Mouse (Mus musculus) hindbrain, postnatal 0 days (tissue): Measurements from ENCODE around the gene Wee1. TPM values are rescaled to one million over a fixed set of nuclear protein-coding genes. Genes with fewer than 3 reads are reported as not detected.
"Not testable (repeated sequence)": the region's sequence is repeated elsewhere in the genome, so short reads cannot be mapped to it uniquely, and the experiment has no call there.

Experiments
- ATAC-seq: fragments of 200-750 bp; cut with Nextera tagmentation; 2 replicates; pipeline ENCODE4 v1.8.0; 2017; ENCODE audit warnings: mild to moderate bottlenecking, moderate TSS enrichment, moderate library complexity
- DNase-seq: peaks from one replicate; pipeline ENCODE4 v3.0.0-alpha.2; 2015; ENCODE audit warnings: low spot score
- H3K27ac ChIP-seq: fragments of 300-500 bp; sonication (generic); 2 replicates; pipeline ENCODE4 v1.5.1; 2014; ENCODE audit warnings: mild to moderate bottlenecking
- H3K27me3 ChIP-seq: fragments of 300-500 bp; sonication (generic); 2 replicates; pipeline ENCODE4 v1.6.1; 2014; ENCODE audit warnings: low read length, mixed read lengths; ENCODE audit not compliant: insufficient read depth
- H3K36me3 ChIP-seq: fragments of 300-500 bp; sonication (generic); 2 replicates; pipeline ENCODE4 v1.6.1; 2014; ENCODE audit warnings: low read length, mixed read lengths; ENCODE audit not compliant: insufficient read depth
- H3K4me1 ChIP-seq: fragments of 300-500 bp; sonication (generic); 2 replicates; pipeline ENCODE4 v1.6.1; 2014; ENCODE audit warnings: antibody characterized with exemption, low read length, mixed read lengths; ENCODE audit not compliant: insufficient read depth
- H3K4me2 ChIP-seq: fragments of 300-500 bp; sonication (generic); 2 replicates; pipeline ENCODE4 v1.6.1; 2014; ENCODE audit warnings: low read depth, mild to moderate bottlenecking, low read length, moderate library complexity, mixed read lengths
- H3K4me3 ChIP-seq: fragments of 300-500 bp; sonication (generic); 2 replicates; pipeline ENCODE4 v1.5.1; 2014; ENCODE audit warnings: low read length
- H3K9ac ChIP-seq: fragments of 300-500 bp; sonication (generic); replicated peaks from 2 replicates; pipeline ENCODE4 v1.6.1; 2014; ENCODE audit warnings: mild to moderate bottlenecking, low read length, moderate library complexity, mixed read lengths
- H3K9me3 ChIP-seq: fragments of 300-500 bp; sonication (generic); 2 replicates; pipeline ENCODE4 v1.6.1; 2016; ENCODE audit warnings: low read length, mixed read lengths
- CTCF ChIP-seq: IDR thresholded peaks from 2 replicates; pipeline ENCODE4 v1.5.1; 2016; ENCODE audit warnings: antibody characterized with exemption, control low read depth, low read depth
- WGBS: fragments of 180-500 bp; shearing (Covaris S2); extraction: QIAGEN DNeasy Blood & Tissue Kit; methylation state at CpG from one replicate; pipeline ENCODE4 v1.1.7; 2014; 5-methylcytosine and 5-hydroxymethylcytosine counted together
- polyA plus RNA-seq: library from polyadenylated mRNA; unstranded; fragments of >200 nt; fragmentation: Nextera tagmentation; extraction: Ambion mirVana; gene quantifications from 2 replicates; pipeline ENCODE4 v1.2.1, GENCODE M21; 2015
- total RNA-seq: library from RNA; depleted of rRNA; stranded (reverse); fragments of >200 nt; gene quantifications from 2 replicates; pipeline ENCODE4 v1.2.3, GENCODE M21; 2014

The Wee1 gene
- total and polyA plus RNA-seq, 2 experiments from 2014 or later: 5.6 to 8.2 TPM

DNA sequence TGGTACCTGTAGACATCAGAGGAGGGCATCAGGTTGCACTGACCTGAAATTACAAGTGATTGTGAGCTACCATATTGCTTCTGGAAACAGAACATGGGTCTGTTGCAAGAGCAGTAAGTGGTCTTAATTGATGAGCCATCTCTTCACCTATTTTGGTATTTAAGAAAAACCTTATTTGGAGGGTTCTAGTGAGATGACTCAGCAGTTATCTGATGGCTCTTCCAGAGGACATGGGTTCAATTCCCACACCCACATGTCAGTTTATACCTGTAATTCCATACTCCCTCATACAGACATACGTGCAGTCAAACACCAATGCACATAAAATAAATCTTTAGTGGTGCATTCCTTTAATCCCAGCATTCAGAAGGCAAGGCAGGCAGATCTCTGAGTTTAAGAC, 22.0 kb downstream of the Wee1 start:
- WGBS: 98% methylated on average over 1 of the region's 1 CpGs
- Histone ChIP-seq H3K4me1 (no peaks in the 10 kb centered on the region), H3K9ac (no peak overlapping the region), H3K27me3 (no peaks in the 10 kb centered on the region), H3K9me3 (no peaks in the 10 kb centered on the region), H3K36me3 (peaks cover 5% of the 10 kb centered on the region; the same call in 1 of the 2 replicates), H3K4me2 (no peak overlapping the region), H3K27ac (no peak overlapping the region), H3K4me3 (no peak overlapping the region)
- TF ChIP-seq CTCF: no peak
- no peak for DNase-seq
- ATAC-seq: no peak

DNA sequence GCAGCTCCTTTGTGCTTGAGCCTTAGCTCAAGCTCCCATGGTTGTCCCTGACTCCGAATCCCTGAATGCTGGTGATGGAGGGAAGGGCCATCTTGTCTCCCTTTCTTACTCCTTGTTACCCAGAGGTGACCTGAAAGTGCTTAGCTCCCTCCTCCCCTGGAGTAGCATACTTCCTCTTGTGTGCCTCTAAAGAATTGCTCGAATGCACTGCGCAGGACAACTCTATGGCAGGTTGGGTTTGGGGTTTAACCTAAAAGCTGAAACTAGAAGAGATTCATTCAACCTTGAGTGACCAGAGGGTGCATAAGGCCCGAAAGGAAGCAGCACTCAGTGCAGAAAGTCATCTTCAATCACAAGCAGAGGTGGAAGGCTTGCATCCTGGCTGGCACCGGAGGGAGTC, 31.0 kb downstream of the Wee1 start:
- ATAC-seq: no peak
- 91% methylated on average over 5 of the region's 5 CpGs for WGBS
- H3K4me2 ChIP-seq: no peak overlapping the region
- H3K36me3 ChIP-seq: no peaks in the 10 kb centered on the region
- no peak overlapping the region for H3K4me3 ChIP-seq
- no peak for DNase-seq
- H3K9ac ChIP-seq: no peak overlapping the region
- H3K4me1 ChIP-seq: no peaks in the 10 kb centered on the region
- TF ChIP-seq CTCF: no peak
- H3K27ac ChIP-seq: no peak overlapping the region
- H3K27me3 ChIP-seq: no peaks in the 10 kb centered on the region
- H3K9me3 ChIP-seq: no peaks in the 10 kb centered on the region

DNA sequence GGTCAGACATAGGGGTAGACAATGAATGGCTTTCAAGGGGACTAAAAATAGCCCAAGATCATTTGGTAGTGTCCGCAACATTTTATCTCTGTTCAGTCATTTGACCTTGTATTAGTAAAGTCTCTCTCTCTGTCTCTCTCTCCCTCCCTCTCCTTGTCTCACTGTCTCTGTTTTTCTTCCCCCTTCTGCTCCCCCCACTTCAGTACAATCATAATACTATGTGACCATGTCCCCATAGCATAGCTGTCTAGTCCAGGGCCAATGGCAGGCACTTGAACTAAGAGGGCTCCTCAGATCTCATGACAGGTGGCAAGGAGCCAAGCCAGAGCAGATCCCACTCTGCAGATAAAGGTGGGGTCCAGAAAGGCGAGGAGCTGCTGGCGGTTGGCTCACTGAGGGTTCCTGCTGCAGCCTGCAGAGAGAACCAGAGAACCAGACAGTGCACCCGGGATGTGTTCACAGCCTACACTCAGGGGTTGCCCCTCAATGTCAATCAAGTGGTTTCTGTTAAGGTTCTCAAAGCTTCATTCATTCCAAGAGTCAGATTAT, 34.9 kb downstream of the Wee1 start:
- no peaks in the 10 kb centered on the region for H3K27me3 ChIP-seq
- no peaks in the 10 kb centered on the region for H3K36me3 ChIP-seq
- no peaks in the 10 kb centered on the region for H3K9me3 ChIP-seq
- 42% methylated on average over 4 of the region's 4 CpGs for WGBS
- DNase-seq (no peak), ATAC-seq (no peak)
- H3K4me3 ChIP-seq: no peak overlapping the region
- no peaks in the 10 kb centered on the region for H3K4me1 ChIP-seq
- no peak overlapping the region for H3K4me2 ChIP-seq
- H3K27ac ChIP-seq: no peak overlapping the region
- TF ChIP-seq CTCF: no peak
- H3K9ac ChIP-seq: no peak overlapping the region

DNA sequence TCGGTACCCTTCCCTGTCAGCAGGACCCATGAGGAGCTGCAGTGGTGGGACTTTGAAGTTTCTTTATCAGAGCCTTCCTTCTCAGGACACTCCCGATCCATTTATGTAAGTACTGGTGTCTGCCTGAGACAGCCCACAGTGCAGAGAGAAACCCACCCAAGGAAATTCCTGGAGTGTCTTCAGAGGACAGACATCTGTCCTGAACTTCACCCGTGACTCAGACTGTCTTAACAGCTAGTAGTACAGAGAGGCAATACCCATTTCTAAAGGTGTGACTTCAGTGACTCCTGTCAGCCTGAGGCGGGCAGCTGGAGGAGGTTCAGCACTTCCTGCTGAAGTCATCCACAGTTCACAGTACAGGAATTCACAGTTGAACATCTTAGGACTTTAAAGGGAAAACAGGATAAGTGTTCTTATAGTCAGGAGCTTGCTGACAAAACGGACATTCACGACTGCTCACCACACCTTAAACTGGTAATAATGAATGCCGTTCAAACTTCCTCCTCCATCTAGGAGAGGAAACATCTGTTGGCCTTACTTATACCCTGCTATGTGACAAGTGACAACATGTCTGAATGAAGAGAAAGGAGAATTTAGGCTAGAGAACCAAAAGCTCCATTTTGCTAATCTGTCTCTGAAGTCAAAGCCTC, 35.5 kb downstream of the Wee1 start:
- no peak for ATAC-seq
- WGBS: 68% methylated on average over 7 of the region's 7 CpGs
- DNase-seq: no peak

DNA sequence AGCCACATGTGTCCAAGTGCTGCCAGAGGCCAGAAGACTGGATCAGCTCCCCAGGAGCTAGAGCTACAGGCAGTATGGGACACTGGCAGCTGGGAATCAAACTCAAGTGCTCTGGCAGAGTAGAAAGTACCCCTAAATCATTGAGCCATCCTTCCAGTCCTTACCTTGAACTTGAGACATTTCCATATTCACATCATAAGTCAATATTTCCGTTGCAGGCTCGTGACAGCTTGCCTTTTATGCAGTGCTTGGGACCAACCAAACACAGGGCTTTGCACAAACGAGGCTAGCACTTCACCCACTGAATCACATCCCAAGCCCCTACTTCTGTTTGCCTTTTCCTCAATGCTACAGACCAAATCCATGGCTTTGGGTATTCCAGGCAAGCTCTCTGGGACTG, 36.2 kb downstream of the Wee1 start:
- no peak for TF ChIP-seq CTCF
- H3K4me1 ChIP-seq: no peaks in the 10 kb centered on the region
- H3K27me3 ChIP-seq: no peaks in the 10 kb centered on the region
- no peak overlapping the region for H3K4me3 ChIP-seq
- no peaks in the 10 kb centered on the region for H3K36me3 ChIP-seq
- no peak overlapping the region for H3K4me2 ChIP-seq
- H3K9me3 ChIP-seq: no peaks in the 10 kb centered on the region
- ATAC-seq (no peak), DNase-seq (no peak)
- 71% methylated on average over 3 of the region's 3 CpGs for WGBS
- no peak overlapping the region for H3K27ac ChIP-seq
- H3K9ac ChIP-seq: no peak overlapping the region

More for the DNA sequence above, 35.5 kb downstream of the Wee1 start:
- TF ChIP-seq CTCF: no peak
- H3K9ac ChIP-seq: no peak overlapping the region
- no peaks in the 10 kb centered on the region for H3K27me3 ChIP-seq
- no peak overlapping the region for H3K4me3 ChIP-seq
- no peaks in the 10 kb centered on the region for H3K36me3 ChIP-seq
- H3K4me1 ChIP-seq: no peaks in the 10 kb centered on the region
- H3K9me3 ChIP-seq: no peaks in the 10 kb centered on the region
- H3K4me2 ChIP-seq: no peak overlapping the region
- H3K27ac ChIP-seq: no peak overlapping the region

DNA sequence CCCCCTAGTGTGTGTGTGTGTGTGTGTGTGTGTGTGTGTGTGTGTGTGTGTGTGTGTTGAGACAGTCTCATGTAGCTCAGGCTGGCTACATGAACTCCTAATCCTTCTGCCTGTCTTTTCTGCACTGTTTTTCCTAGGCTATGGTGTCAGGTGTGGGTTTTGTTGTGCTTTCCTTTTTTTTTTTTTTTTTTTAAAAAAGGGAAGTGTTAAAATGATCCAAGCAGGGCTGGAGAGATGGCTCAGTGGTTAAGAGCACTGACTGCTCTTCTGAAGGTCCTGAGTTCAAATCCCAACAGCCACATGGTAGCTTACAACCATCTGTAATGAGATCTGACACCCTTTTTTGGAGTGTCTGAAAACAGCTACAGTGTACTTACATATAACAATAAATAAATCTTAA, 38.3 kb downstream of the Wee1 start:
- H3K4me2 ChIP-seq, H3K36me3 ChIP-seq, H3K4me3 ChIP-seq, H3K9me3 ChIP-seq, ATAC-seq, H3K4me1 ChIP-seq, DNase-seq, H3K27me3 ChIP-seq, H3K9ac ChIP-seq, H3K27ac ChIP-seq: not testable (repeated sequence)

DNA sequence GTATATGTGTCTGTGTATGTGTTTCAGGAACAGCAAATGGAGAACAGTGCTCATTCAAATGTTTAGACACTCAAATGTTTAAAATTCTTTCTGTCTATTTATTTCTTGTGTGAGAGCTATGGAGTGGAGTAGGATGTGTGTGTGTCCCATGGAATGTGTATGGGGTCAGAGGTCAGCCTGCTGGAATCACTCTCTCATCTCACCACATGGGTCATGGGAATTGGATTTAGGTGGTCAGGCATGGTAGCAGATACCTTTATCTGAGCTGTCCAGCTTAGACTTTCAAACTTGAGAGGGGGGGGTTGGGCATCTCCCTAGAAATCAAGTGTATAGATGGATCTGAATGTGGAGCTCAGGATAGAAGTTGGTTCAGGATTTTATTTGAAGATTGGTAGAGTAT, 38.8 kb downstream of the Wee1 start:
- TF ChIP-seq CTCF: no peak
- Histone ChIP-seq H3K27me3 (no peaks in the 10 kb centered on the region), H3K9ac (no peak overlapping the region), H3K27ac (no peak overlapping the region), H3K9me3 (no peaks in the 10 kb centered on the region), H3K36me3 (no peaks in the 10 kb centered on the region), H3K4me1 (no peaks in the 10 kb centered on the region; the same call in 1 of the 2 replicates), H3K4me3 (no peak overlapping the region), H3K4me2 (no peak overlapping the region)
- DNase-seq: no peak
- no peak for ATAC-seq
